Mouse (Mus musculus): ENCODE measurements at regions not wholly inside any gene's neighbourhood (a gene's known extent, or its start where the extent isn't known, plus 50 kb on each side); places are given as distances from the start of the nearest gene placed in this dataset.

GRCm38 (mm10) chr8:49738043-49738442 lies 894.3 kb upstream of the Tenm3 start:
- Histone ChIP-seq H3K36me3 (ENCODE audit: control insufficient read depth, insufficient read depth, low read length) (no peaks in the 10 kb centered on the region), H3K4me2 (ENCODE audit: low read length) (no peak overlapping the region), H3K4me3 (ENCODE audit: low read length) (no peak overlapping the region), H3K27ac (ENCODE audit: low read depth, low read length) (no peak overlapping the region), H3K9ac (ENCODE audit: low read depth, low read length) (no peak overlapping the region), H3K27me3 (replicated peaks; ENCODE audit: control insufficient read depth, insufficient read depth, low read length) (no peaks in the 10 kb centered on the region), H3K4me1 (ENCODE audit: control insufficient read depth, insufficient read depth, low read depth, low read length) (no peaks in the 10 kb centered on the region), H3K9me3 (ENCODE audit: control insufficient read depth, low read length) (no peaks in the 10 kb centered on the region)
- 64% methylated on average over 6 of the region's 6 CpGs for WGBS
- ATAC-seq, result no peak

- no peak overlapping the region for H3K9ac ChIP-seq (ENCODE audit: low read depth, low read length)
- H3K9me3 ChIP-seq (ENCODE audit: control insufficient read depth, low read length), result no peaks in the 10 kb centered on the region
- H3K4me1 ChIP-seq (ENCODE audit: control insufficient read depth, insufficient read depth, low read depth, low read length), result no peaks in the 10 kb centered on the region
- no peak overlapping the region for H3K27ac ChIP-seq (ENCODE audit: low read depth, low read length)
- no peaks in the 10 kb centered on the region for H3K36me3 ChIP-seq (ENCODE audit: control insufficient read depth, insufficient read depth, low read length)
- WGBS, result 28% methylated on average over 2 of the region's 2 CpGs
- H3K4me2 ChIP-seq (ENCODE audit: low read length), result no peak overlapping the region
- no peak; the same call in 1 of the 2 replicates for ATAC-seq
- H3K4me3 ChIP-seq (ENCODE audit: low read length), result no peak overlapping the region
- no peaks in the 10 kb centered on the region for H3K27me3 ChIP-seq (replicated peaks; ENCODE audit: control insufficient read depth, insufficient read depth, low read length)
These were observed 885.4 kb upstream of the Tenm3 start for GRCm38 (mm10) chr8:49729156-49729555.

GRCm38 (mm10) chr8:49712371-49712770 lies 868.6 kb upstream of the Tenm3 start:
- Histone ChIP-seq H3K27me3 (replicated peaks; ENCODE audit: control insufficient read depth, insufficient read depth, low read length) (no peaks in the 10 kb centered on the region), H3K4me1 (ENCODE audit: control insufficient read depth, insufficient read depth, low read depth, low read length) (no peaks in the 10 kb centered on the region), H3K9ac (ENCODE audit: low read depth, low read length) (no peak overlapping the region)

GRCm38 (mm10) chr8:49708701-49709100 lies 865.0 kb upstream of the Tenm3 start:
- no peaks in the 10 kb centered on the region for H3K9me3 ChIP-seq (ENCODE audit: control insufficient read depth, low read length)
- no peak overlapping the region for H3K4me3 ChIP-seq (ENCODE audit: low read length)
- 6% methylated on average over 1 of the region's 1 CpGs for WGBS
- no peak overlapping the region for H3K27ac ChIP-seq (ENCODE audit: low read depth, low read length)
- no peak overlapping the region for H3K9ac ChIP-seq (ENCODE audit: low read depth, low read length)
- no peaks in the 10 kb centered on the region for H3K36me3 ChIP-seq (ENCODE audit: control insufficient read depth, insufficient read depth, low read length)
- no peaks in the 10 kb centered on the region for H3K4me1 ChIP-seq (ENCODE audit: control insufficient read depth, insufficient read depth, low read depth, low read length)
- ATAC-seq, result no peak
- H3K4me2 ChIP-seq (ENCODE audit: low read length), result no peak overlapping the region
- no peaks in the 10 kb centered on the region for H3K27me3 ChIP-seq (replicated peaks; ENCODE audit: control insufficient read depth, insufficient read depth, low read length)

More at GRCm38 (mm10) chr8:49712371-49712770, 868.6 kb upstream of the Tenm3 start:
- 70% methylated on average over 2 of the region's 2 CpGs for WGBS
- no peak for ATAC-seq
- Histone ChIP-seq H3K9me3 (ENCODE audit: control insufficient read depth, low read length) (no peaks in the 10 kb centered on the region), H3K4me2 (ENCODE audit: low read length) (no peak overlapping the region), H3K27ac (ENCODE audit: low read depth, low read length) (no peak overlapping the region), H3K4me3 (ENCODE audit: low read length) (no peak overlapping the region), H3K36me3 (ENCODE audit: control insufficient read depth, insufficient read depth, low read length) (no peaks in the 10 kb centered on the region)

- Histone ChIP-seq H3K27me3 (replicated peaks; ENCODE audit: control insufficient read depth, insufficient read depth, low read length) (no peaks in the 10 kb centered on the region), H3K4me1 (ENCODE audit: control insufficient read depth, insufficient read depth, low read depth, low read length) (no peaks in the 10 kb centered on the region), H3K4me2 (ENCODE audit: low read length) (no peak overlapping the region), H3K4me3 (ENCODE audit: low read length) (no peak overlapping the region), H3K9me3 (ENCODE audit: control insufficient read depth, low read length) (no peaks in the 10 kb centered on the region), H3K9ac (ENCODE audit: low read depth, low read length) (no peak overlapping the region), H3K36me3 (ENCODE audit: control insufficient read depth, insufficient read depth, low read length) (no peaks in the 10 kb centered on the region), H3K27ac (ENCODE audit: low read depth, low read length) (no peak overlapping the region)
- ATAC-seq, result no peak
- WGBS, result 76% methylated on average over 4 of the region's 4 CpGs
These were observed 855.3 kb upstream of the Tenm3 start for GRCm38 (mm10) chr8:49699058-49699457.

GRCm38 (mm10) chr8:49696709-49697108 lies 853.0 kb upstream of the Tenm3 start:
- Histone ChIP-seq H3K9ac (ENCODE audit: low read depth, low read length) (no peak overlapping the region), H3K9me3 (ENCODE audit: control insufficient read depth, low read length) (no peaks in the 10 kb centered on the region), H3K4me2 (ENCODE audit: low read length) (no peak overlapping the region), H3K4me1 (ENCODE audit: control insufficient read depth, insufficient read depth, low read depth, low read length) (no peaks in the 10 kb centered on the region), H3K27ac (ENCODE audit: low read depth, low read length) (no peak overlapping the region), H3K36me3 (ENCODE audit: control insufficient read depth, insufficient read depth, low read length) (no peaks in the 10 kb centered on the region), H3K27me3 (replicated peaks; ENCODE audit: control insufficient read depth, insufficient read depth, low read length) (no peaks in the 10 kb centered on the region), H3K4me3 (ENCODE audit: low read length) (no peak overlapping the region)
- ATAC-seq, result no peak
- WGBS, result 83% methylated on average over 2 of the region's 2 CpGs

Measured in hindbrain, embryonic 16.5 days (tissue).